Mouse (Mus musculus): ENCODE measurements around the gene Cavin4. TPM values are rescaled to one million over a fixed set of nuclear protein-coding genes. Genes with fewer than 3 reads are reported as not detected.
A peak's percentile ranks its signal among the peaks of the same experiment; 100 is the strongest.

Gene Cavin4
- 1 to 10 TPM; 2.1 TPM for total RNA-seq (2021)
- long read RNA-seq, experiment 1: 0 reads
- long read RNA-seq, experiment 2: 0 reads

GRCm38 (mm10) chr4:48663271-48663670 is at the start of gene Cavin4:
Cavin4 (plus strand) TSS chr4:48663514.
- no peak for DNase-seq (ENCODE audit: extremely low spot score in 1 of 2, low spot score in 2 of 2)
- H3K27ac ChIP-seq: no peak within 1 kb of the TSS
- no peak within 1 kb of the TSS for H3K4me3 ChIP-seq
- intact Hi-C loops (cut with DNase I): no loop called here
- no peak for TF ChIP-seq CTCF (IDR thresholded peaks at IDR 0.05)

- intact Hi-C loops (cut with DNase I): no loop called here
- H3K27ac ChIP-seq: no peak overlapping the region
- DNase-seq (ENCODE audit: extremely low spot score in 1 of 2, low spot score in 2 of 2): no peak
- TF ChIP-seq CTCF (IDR thresholded peaks at IDR 0.05): no peak
- H3K4me3 ChIP-seq: no peak overlapping the region
These were observed 47.8 kb upstream of the Cavin4 start for GRCm38 (mm10) chr4:48615483-48615882.

- DNase-seq (ENCODE audit: extremely low spot score in 1 of 2, low spot score in 2 of 2): no peak
- intact Hi-C loops (cut with DNase I): no loop called here
- TF ChIP-seq CTCF (IDR thresholded peaks at IDR 0.05): no peak
These were observed 46.1 kb upstream of the Cavin4 start for GRCm38 (mm10) chr4:48617201-48617600.

GRCm38 (mm10) chr4:48620121-48620520 is 43.2 kb upstream of the Cavin4 start:
- H3K27ac ChIP-seq: no peak overlapping the region
- TF ChIP-seq CTCF (IDR thresholded peaks at IDR 0.05): no peak
- DNase-seq (ENCODE audit: extremely low spot score in 1 of 2, low spot score in 2 of 2): no peak
- intact Hi-C loops (cut with DNase I): no loop called here
- H3K4me3 ChIP-seq: no peak overlapping the region

More at GRCm38 (mm10) chr4:48617201-48617600, 46.1 kb upstream of the Cavin4 start:
- H3K4me3 ChIP-seq: no peak overlapping the region
- no peak overlapping the region for H3K27ac ChIP-seq

GRCm38 (mm10) chr4:48622246-48622645 is 41.1 kb upstream of the Cavin4 start:
- no peak overlapping the region for H3K27ac ChIP-seq
- TF ChIP-seq CTCF (IDR thresholded peaks at IDR 0.05): no peak
- H3K4me3 ChIP-seq: no peak overlapping the region
- DNase-seq (ENCODE audit: extremely low spot score in 1 of 2, low spot score in 2 of 2): no peak
- intact Hi-C loops (cut with DNase I): no loop called here

- intact Hi-C loops (cut with DNase I): no loop called here
- no peak for DNase-seq (ENCODE audit: extremely low spot score in 1 of 2, low spot score in 2 of 2)
- no peak overlapping the region for H3K4me3 ChIP-seq
- TF ChIP-seq CTCF (IDR thresholded peaks at IDR 0.05): no peak
- H3K27ac ChIP-seq: no peak overlapping the region
These were observed 40.4 kb upstream of the Cavin4 start for GRCm38 (mm10) chr4:48622946-48623345.

GRCm38 (mm10) chr4:48624961-48625360 is 38.4 kb upstream of the Cavin4 start:
- intact Hi-C loops (cut with DNase I): no loop called here
- TF ChIP-seq CTCF (IDR thresholded peaks at IDR 0.05): no peak
- Histone ChIP-seq H3K4me3 (no peak overlapping the region), H3K27ac (no peak overlapping the region)
- DNase-seq (ENCODE audit: extremely low spot score in 1 of 2, low spot score in 2 of 2): no peak

GRCm38 (mm10) chr4:48625836-48626235 is 37.5 kb upstream of the Cavin4 start:
- no peak for DNase-seq (ENCODE audit: extremely low spot score in 1 of 2, low spot score in 2 of 2)
- H3K4me3 ChIP-seq: no peak overlapping the region
- no peak overlapping the region for H3K27ac ChIP-seq
- intact Hi-C loops (cut with DNase I): no loop called here
- no peak for TF ChIP-seq CTCF (IDR thresholded peaks at IDR 0.05)

- DNase-seq (ENCODE audit: extremely low spot score in 1 of 2, low spot score in 2 of 2): no peak
- TF ChIP-seq CTCF (IDR thresholded peaks at IDR 0.05): no peak
- no peak overlapping the region for H3K27ac ChIP-seq
- H3K4me3 ChIP-seq: no peak overlapping the region
- intact Hi-C loops (cut with DNase I): no loop called here
These were observed 33.9 kb upstream of the Cavin4 start for GRCm38 (mm10) chr4:48629445-48629844.

- no peak overlapping the region for H3K27ac ChIP-seq
- intact Hi-C loops (cut with DNase I): no loop called here
- no peak for TF ChIP-seq CTCF (IDR thresholded peaks at IDR 0.05)
These were observed 29.8 kb upstream of the Cavin4 start for GRCm38 (mm10) chr4:48633529-48633928.

GRCm38 (mm10) chr4:48634058-48634457 is 29.3 kb upstream of the Cavin4 start:
- peak; percentile 46 for TF ChIP-seq CTCF (IDR thresholded peaks at IDR 0.05)
- intact Hi-C loops (cut with DNase I): no loop called here
- no peak overlapping the region for H3K4me3 ChIP-seq
- DNase-seq (ENCODE audit: extremely low spot score in 1 of 2, low spot score in 2 of 2): no peak
- no peak overlapping the region for H3K27ac ChIP-seq

More at GRCm38 (mm10) chr4:48633529-48633928, 29.8 kb upstream of the Cavin4 start:
- H3K4me3 ChIP-seq: no peak overlapping the region
- no peak for DNase-seq (ENCODE audit: extremely low spot score in 1 of 2, low spot score in 2 of 2)

GRCm38 (mm10) chr4:48636831-48637230 is 26.5 kb upstream of the Cavin4 start:
- intact Hi-C loops (cut with DNase I): no loop called here
- H3K4me3 ChIP-seq: no peak overlapping the region
- no peak overlapping the region for H3K27ac ChIP-seq
- TF ChIP-seq CTCF (IDR thresholded peaks at IDR 0.05): no peak
- no peak for DNase-seq (ENCODE audit: extremely low spot score in 1 of 2, low spot score in 2 of 2)

GRCm38 (mm10) chr4:48638132-48638531 is 25.2 kb upstream of the Cavin4 start:
- no peak for TF ChIP-seq CTCF (IDR thresholded peaks at IDR 0.05)
- Histone ChIP-seq H3K27ac (no peak overlapping the region), H3K4me3 (no peak overlapping the region)
- intact Hi-C loops (cut with DNase I): no loop called here
- DNase-seq (ENCODE audit: extremely low spot score in 1 of 2, low spot score in 2 of 2): no peak

Measured in left cerebral cortex, adult 2 months (tissue).